Mouse (Mus musculus): ENCODE results near the gene Ugt1a7c. TPM values are rescaled to one million over a fixed set of nuclear protein-coding genes. Genes with fewer than 3 reads are reported as not detected.

Gene Ugt1a7c
- polyA plus RNA-seq, 1 experiment from 2014 or later = 1.3 TPM

DNA sequence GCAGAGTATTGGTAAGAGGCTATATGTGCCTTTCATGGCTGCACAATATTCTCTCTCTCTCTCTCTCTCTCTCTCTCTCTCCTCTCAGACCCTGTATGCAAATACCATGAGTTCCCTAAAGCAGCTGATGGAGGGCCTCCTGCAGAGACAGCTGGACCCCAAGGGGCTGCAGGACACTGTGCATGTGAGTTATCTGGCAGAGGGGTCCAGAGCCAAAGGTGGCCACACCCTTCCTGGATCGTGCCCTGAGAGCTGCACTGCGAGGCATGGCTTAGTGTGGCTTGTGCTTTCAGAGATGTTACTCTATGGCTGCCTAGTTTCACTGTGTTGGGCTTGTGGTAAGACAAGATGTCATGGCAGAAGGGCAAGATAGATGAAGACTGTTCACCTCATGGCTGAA lies 152.8 kb downstream of the Ugt1a7c start:
- no peaks in the 10 kb centered on the region for H3K27me3 ChIP-seq (ENCODE audit: control insufficient read depth, insufficient read depth, low read length)
- no peak overlapping the region for H3K9ac ChIP-seq
- no peak overlapping the region for H3K4me2 ChIP-seq (replicated peaks)
- DNase-seq (ENCODE audit: low spot score) (no peak), ATAC-seq (ENCODE audit: low FRiP score) (no peak)
- no peaks in the 10 kb centered on the region for H3K4me1 ChIP-seq (replicated peaks; ENCODE audit: control insufficient read depth, insufficient read depth, low read length)
- no peaks in the 10 kb centered on the region for H3K36me3 ChIP-seq (replicated peaks; ENCODE audit: control insufficient read depth, insufficient read depth)
- WGBS = 48% methylated on average over 2 of the region's 2 CpGs
- H3K9me3 ChIP-seq (ENCODE audit: control insufficient read depth, low read length) = peaks cover 98% of the 10 kb centered on the region
- no peak overlapping the region for H3K27ac ChIP-seq
- no peak overlapping the region for H3K4me3 ChIP-seq (replicated peaks; ENCODE audit: low read length)

DNA sequence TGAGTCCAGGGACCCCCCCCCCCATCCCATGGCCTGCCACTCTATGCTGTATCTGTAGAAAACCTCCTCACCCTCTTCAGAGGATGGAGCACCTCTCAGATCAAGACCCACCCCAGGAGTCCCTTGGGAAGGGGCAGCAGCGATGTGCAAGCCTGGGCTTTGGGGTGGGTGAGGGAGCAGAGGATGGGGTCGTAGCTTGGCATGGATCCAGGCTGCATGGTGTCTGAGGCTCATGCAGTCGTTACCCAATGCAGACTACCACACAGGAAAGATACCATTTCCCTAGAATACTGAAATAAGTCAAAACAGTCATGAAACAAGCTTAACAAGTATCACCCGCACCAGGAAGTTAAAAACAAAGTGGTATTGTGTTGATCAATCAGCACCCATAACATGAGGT lies 153.8 kb downstream of the Ugt1a7c start:
- 71% methylated on average over 4 of the region's 4 CpGs for WGBS
- no peak overlapping the region for H3K9ac ChIP-seq
- DNase-seq (ENCODE audit: low spot score) = no peak
- H3K27me3 ChIP-seq (ENCODE audit: control insufficient read depth, insufficient read depth, low read length) = no peaks in the 10 kb centered on the region
- no peaks in the 10 kb centered on the region for H3K4me1 ChIP-seq (replicated peaks; ENCODE audit: control insufficient read depth, insufficient read depth, low read length)
- H3K9me3 ChIP-seq (ENCODE audit: control insufficient read depth, low read length) = peaks cover 98% of the 10 kb centered on the region
- H3K27ac ChIP-seq = no peak overlapping the region
- H3K4me3 ChIP-seq (replicated peaks; ENCODE audit: low read length) = no peak overlapping the region
- H3K36me3 ChIP-seq (replicated peaks; ENCODE audit: control insufficient read depth, insufficient read depth) = no peaks in the 10 kb centered on the region
- H3K4me2 ChIP-seq (replicated peaks) = no peak overlapping the region
- no peak for ATAC-seq (ENCODE audit: low FRiP score)

DNA sequence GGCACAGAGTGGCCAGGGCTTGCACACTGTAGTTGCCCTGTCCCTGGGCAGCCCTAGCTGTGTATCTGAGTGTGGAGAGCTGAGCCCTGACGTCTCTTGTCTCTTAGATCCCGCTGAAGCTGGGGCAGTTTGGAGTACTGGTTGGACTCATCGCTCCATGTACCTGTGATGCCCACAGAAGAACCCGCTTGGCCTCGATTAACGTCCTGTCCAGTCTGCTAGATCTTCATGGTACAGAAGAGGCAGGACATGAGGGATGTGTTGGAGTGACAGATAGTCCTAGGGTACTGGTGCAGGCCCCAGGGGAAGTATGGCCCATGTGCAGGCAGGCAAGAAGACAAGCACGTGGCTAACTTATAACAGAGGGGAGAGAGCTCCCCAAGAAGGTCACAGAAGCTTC lies 154.7 kb downstream of the Ugt1a7c start:
- Histone ChIP-seq H3K9me3 (ENCODE audit: control insufficient read depth, low read length) (peaks cover 97% of the 10 kb centered on the region), H3K36me3 (replicated peaks; ENCODE audit: control insufficient read depth, insufficient read depth) (no peaks in the 10 kb centered on the region), H3K4me1 (replicated peaks; ENCODE audit: control insufficient read depth, insufficient read depth, low read length) (no peaks in the 10 kb centered on the region), H3K27me3 (ENCODE audit: control insufficient read depth, insufficient read depth, low read length) (no peaks in the 10 kb centered on the region), H3K4me3 (replicated peaks; ENCODE audit: low read length) (no peak overlapping the region), H3K27ac (no peak overlapping the region), H3K9ac (no peak overlapping the region), H3K4me2 (replicated peaks) (no peak overlapping the region)
- ATAC-seq (ENCODE audit: low FRiP score) = no peak
- DNase-seq (ENCODE audit: low spot score) = no peak
- 80% methylated on average over 7 of the region's 7 CpGs for WGBS

DNA sequence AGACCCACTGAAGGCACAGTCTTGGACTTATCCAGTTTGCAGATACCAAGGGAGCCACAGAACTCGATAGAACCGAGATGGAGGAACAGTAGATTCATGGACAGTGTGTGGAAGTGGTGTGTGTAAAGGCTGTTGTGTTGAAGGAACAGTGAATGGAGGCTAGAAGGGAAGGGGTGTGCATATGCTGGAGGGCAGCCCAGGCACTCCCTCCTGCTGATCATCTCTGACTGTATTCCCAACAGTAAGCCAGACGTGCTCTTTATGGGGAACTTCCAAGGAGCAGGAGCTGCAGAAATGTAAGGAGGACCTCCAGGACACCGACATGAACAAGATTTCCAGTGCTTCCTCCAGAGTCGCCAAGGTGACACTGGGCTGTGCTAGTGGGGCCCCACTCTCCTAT lies 155.2 kb downstream of the Ugt1a7c start:
- Histone ChIP-seq H3K27ac (no peak overlapping the region), H3K9ac (no peak overlapping the region), H3K9me3 (ENCODE audit: control insufficient read depth, low read length) (peaks cover 97% of the 10 kb centered on the region), H3K4me1 (replicated peaks; ENCODE audit: control insufficient read depth, insufficient read depth, low read length) (no peaks in the 10 kb centered on the region), H3K4me2 (replicated peaks) (no peak overlapping the region), H3K27me3 (ENCODE audit: control insufficient read depth, insufficient read depth, low read length) (no peaks in the 10 kb centered on the region), H3K36me3 (replicated peaks; ENCODE audit: control insufficient read depth, insufficient read depth) (no peaks in the 10 kb centered on the region), H3K4me3 (replicated peaks; ENCODE audit: low read length) (no peak overlapping the region)
- 86% methylated on average over 5 of the region's 5 CpGs for WGBS
- DNase-seq (ENCODE audit: low spot score) (no peak), ATAC-seq (ENCODE audit: low FRiP score) (no peak)

DNA sequence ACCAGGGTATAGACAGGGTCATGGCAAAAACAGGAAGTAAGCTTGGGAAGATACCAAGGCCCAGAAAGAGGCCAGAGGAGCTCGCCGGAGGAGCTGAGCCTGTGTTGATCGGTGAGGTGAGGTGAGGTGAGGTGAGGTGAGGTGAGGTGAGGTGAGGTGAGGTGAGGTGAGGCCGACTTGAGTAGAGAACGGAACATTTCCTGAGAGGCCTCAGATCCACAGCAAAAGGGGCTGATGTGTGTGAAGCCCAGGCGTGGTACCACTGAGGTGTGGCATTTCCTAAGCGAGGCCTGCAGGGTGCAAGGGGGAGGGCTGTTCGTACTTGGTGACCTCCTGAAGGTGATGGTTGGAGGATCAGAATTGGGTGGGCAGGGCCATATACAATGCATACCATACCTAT lies 158.2 kb downstream of the Ugt1a7c start:
- 77% methylated on average over 8 of the region's 8 CpGs for WGBS
- no peak overlapping the region for H3K9ac ChIP-seq
- no peaks in the 10 kb centered on the region for H3K36me3 ChIP-seq (replicated peaks; ENCODE audit: control insufficient read depth, insufficient read depth)
- ATAC-seq (ENCODE audit: low FRiP score) = no peak
- no peak for DNase-seq (ENCODE audit: low spot score)
- no peaks in the 10 kb centered on the region for H3K4me1 ChIP-seq (replicated peaks; ENCODE audit: control insufficient read depth, insufficient read depth, low read length)
- H3K9me3 ChIP-seq (ENCODE audit: control insufficient read depth, low read length) = peaks cover 95% of the 10 kb centered on the region
- H3K27me3 ChIP-seq (ENCODE audit: control insufficient read depth, insufficient read depth, low read length) = no peaks in the 10 kb centered on the region
- H3K4me3 ChIP-seq (replicated peaks; ENCODE audit: low read length) = no peak overlapping the region
- H3K4me2 ChIP-seq (replicated peaks) = no peak overlapping the region
- no peak overlapping the region for H3K27ac ChIP-seq

DNA sequence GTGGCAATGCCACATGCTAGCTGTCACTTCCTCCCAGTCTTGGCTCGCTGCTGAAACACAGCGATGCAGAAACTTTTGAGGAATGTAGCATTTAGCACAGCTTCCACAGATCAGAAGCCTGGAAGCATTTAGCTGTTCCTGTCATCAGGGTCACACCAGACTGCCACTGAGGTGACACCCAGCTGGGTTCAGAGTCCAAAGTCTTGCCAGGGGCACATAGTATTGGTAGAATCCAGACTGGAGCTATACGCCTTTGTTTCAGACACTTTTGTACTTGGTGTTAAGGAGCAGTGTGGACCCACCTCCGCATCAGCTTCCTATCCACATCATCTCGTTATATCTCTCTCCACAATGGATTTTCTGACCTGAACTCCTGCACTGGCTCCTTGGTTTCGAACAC lies 158.7 kb downstream of the Ugt1a7c start:
- DNase-seq (ENCODE audit: low spot score) (no peak), ATAC-seq (ENCODE audit: low FRiP score) (no peak)
- Histone ChIP-seq H3K4me3 (replicated peaks; ENCODE audit: low read length) (no peak overlapping the region), H3K4me1 (replicated peaks; ENCODE audit: control insufficient read depth, insufficient read depth, low read length) (no peaks in the 10 kb centered on the region), H3K9me3 (ENCODE audit: control insufficient read depth, low read length) (peaks cover 91% of the 10 kb centered on the region), H3K4me2 (replicated peaks) (no peak overlapping the region), H3K27me3 (ENCODE audit: control insufficient read depth, insufficient read depth, low read length) (no peaks in the 10 kb centered on the region), H3K9ac (no peak overlapping the region), H3K36me3 (replicated peaks; ENCODE audit: control insufficient read depth, insufficient read depth) (no peaks in the 10 kb centered on the region), H3K27ac (no peak overlapping the region)
- WGBS = 75% methylated on average over 6 of the region's 6 CpGs

DNA sequence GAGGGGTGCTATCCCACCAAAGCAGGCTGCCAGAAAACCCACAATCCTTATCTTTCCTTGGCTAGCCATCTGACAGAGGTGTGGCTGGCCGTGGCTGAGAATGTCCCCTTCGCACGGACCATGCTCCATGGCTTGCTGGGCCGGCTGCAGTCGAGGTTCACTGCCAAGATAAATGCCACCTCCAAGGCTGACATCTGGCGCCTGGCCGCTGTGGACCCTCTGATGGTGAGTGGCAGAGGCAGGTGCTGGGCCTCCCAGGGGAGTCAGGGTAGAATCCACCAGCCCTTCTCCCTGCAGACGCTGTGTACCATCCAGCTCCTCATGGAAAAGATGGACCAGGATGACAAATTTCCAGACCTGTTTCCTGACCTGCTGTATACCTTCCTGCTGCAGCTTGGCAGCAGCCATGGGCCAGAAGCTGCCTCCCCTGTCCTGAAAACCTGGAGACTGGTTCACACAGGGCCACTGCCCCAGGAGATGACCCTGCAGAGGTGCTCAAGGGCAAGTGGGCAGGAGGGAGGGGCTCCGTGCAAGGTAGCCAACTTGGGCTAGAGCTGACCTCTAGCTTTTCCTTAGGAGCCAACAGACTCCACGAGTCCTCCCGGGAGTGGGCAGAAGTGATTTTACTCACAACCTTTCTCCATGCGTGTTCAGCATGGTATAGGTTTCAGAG lies 160.1 kb downstream of the Ugt1a7c start:
- no peak overlapping the region for H3K4me3 ChIP-seq (replicated peaks; ENCODE audit: low read length)
- no peaks in the 10 kb centered on the region for H3K27me3 ChIP-seq (ENCODE audit: control insufficient read depth, insufficient read depth, low read length)
- 0 out of 2 replicates have a peak, but pooled peaks cover under 1% of the 10 kb centered on the region for H3K36me3 ChIP-seq (replicated peaks; ENCODE audit: control insufficient read depth, insufficient read depth)
- no peaks in the 10 kb centered on the region for H3K4me1 ChIP-seq (replicated peaks; ENCODE audit: control insufficient read depth, insufficient read depth, low read length)
- H3K4me2 ChIP-seq (replicated peaks) = no peak overlapping the region
- H3K9ac ChIP-seq = no peak overlapping the region
- 89% methylated on average over 12 of the region's 12 CpGs for WGBS
- ATAC-seq (ENCODE audit: low FRiP score) (no peak), DNase-seq (ENCODE audit: low spot score) (no peak)
- peaks cover 77% of the 10 kb centered on the region for H3K9me3 ChIP-seq (ENCODE audit: control insufficient read depth, low read length)
- no peak overlapping the region for H3K27ac ChIP-seq

DNA sequence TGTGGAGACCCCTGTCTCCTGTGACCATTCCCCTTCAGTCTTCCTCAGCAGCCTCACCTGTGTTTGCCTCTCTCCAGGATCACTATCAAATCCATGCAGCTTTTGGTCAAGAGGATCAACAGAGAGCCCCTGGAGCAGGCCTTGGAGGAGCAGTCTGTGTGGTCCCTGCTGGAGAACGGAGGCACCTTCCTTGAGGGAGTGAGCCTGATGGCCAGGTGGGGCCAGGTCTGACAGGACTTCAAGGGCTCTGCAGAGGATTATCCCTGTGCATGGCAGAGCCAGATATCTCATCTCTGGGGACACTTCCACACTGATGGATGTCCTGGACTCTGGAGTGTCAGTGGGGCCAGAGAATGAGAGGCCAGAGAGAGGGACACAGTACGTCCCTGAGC lies 160.6 kb downstream of the Ugt1a7c start:
- DNase-seq (ENCODE audit: low spot score) (no peak), ATAC-seq (ENCODE audit: low FRiP score) (no peak)
- 66% methylated on average over 2 of the region's 2 CpGs for WGBS
- no peaks in the 10 kb centered on the region for H3K4me1 ChIP-seq (replicated peaks; ENCODE audit: control insufficient read depth, insufficient read depth, low read length)
- H3K27me3 ChIP-seq (ENCODE audit: control insufficient read depth, insufficient read depth, low read length) = no peaks in the 10 kb centered on the region
- H3K9ac ChIP-seq = no peak overlapping the region
- peaks cover 71% of the 10 kb centered on the region for H3K9me3 ChIP-seq (ENCODE audit: control insufficient read depth, low read length)
- H3K27ac ChIP-seq = no peak overlapping the region
- 0 out of 2 replicates have a peak, but pooled peaks cover 5% of the 10 kb centered on the region for H3K36me3 ChIP-seq (replicated peaks; ENCODE audit: control insufficient read depth, insufficient read depth)
- H3K4me3 ChIP-seq (replicated peaks; ENCODE audit: low read length) = no peak overlapping the region
- H3K4me2 ChIP-seq (replicated peaks) = no peak overlapping the region

DNA sequence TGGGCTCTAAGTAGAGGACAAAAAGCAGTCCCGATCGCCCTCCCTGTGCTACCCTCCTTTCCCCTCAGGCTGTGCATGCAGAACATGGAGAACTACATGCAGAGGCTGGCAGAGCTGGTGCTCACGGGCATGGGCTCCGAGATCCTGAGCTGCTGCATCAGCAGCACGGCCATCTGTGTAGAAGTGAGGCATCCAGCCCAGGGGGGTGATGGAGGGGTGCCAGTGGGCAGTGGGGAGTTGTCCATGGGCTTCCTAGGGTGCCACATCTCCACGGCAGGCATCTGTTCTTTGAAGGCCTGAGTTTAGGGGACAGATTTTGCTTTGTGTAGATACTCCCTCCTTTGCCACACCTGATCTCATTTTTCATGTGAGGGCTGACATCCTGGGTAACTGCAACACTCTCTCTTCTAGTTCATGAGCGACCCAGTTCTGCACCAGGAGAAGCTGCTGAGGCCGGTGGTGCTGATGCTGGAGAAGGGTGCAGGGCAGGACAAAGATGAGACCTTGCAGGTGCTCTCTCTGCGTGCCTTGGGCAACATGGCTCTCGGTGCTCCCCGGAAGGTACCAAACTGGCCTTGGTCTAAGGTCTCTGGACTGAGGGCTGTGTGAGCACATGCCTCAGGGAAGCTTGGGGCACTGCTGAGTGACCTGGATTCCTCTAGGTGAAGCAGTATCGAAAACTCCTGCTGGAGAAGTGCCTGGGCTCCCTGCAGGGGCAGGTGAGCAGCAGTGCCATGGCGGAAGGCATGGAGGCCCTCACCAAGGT lies 161.3 kb downstream of the Ugt1a7c start:
- Histone ChIP-seq H3K4me1 (replicated peaks; ENCODE audit: control insufficient read depth, insufficient read depth, low read length) (no peaks in the 10 kb centered on the region), H3K4me3 (replicated peaks; ENCODE audit: low read length) (no peak overlapping the region), H3K9me3 (ENCODE audit: control insufficient read depth, low read length) (peaks cover 64% of the 10 kb centered on the region), H3K36me3 (replicated peaks; ENCODE audit: control insufficient read depth, insufficient read depth) (peaks cover 12% of the 10 kb centered on the region; the same call in 1 of the 2 replicates), H3K9ac (no peak overlapping the region), H3K27me3 (ENCODE audit: control insufficient read depth, insufficient read depth, low read length) (no peaks in the 10 kb centered on the region), H3K4me2 (replicated peaks) (no peak overlapping the region), H3K27ac (no peak overlapping the region)
- 81% methylated on average over 13 of the region's 13 CpGs for WGBS
- no peak for ATAC-seq (ENCODE audit: low FRiP score)
- DNase-seq (ENCODE audit: low spot score) = no peak
